In the genomic region with DNA sequence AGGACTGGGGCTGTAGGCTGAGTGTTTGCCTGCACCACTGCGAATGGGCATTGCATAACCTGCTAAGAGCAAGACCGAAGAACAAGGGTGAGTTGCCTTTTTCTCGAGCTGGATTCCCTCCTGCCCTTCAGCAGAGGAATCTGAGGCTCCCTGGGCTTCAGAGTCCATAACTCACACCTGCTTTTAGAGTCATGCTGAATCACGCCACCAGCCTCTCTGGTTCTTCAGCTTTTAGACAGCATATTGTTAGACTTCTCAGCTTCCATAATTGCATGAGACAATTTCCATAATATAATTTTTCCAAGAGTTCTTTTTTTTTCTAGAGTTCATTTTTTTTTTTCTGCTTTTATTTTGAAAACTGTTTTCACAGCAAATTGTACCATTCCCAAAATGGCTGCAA, we compare ENCODE assay signal across 16 mouse cellular contexts.
"Had no signal": no experiment of that assay in that cellular context is flagged by ENCODE, and none has a peak within 500 bp of the region (broad histone marks: within the 10 kb centered on the region; RNA-seq: fewer than 3 reads in every experiment).

No protein-coding gene starts in this region.

- DNase-seq: cerebellum, adult 9-10 months; cerebellum, adult 9-11 months; cerebellum, postnatal 10 days; cerebellum, postnatal 14 days; cerebellum, postnatal 25 days; cerebellum, postnatal 36 days; embryo, embryonic 11 days; forebrain, postnatal 0 days; gastrocnemius, adult 2 months; gastrocnemius, postnatal 10 days; gastrocnemius, postnatal 14 days; gastrocnemius, postnatal 25 days; gastrocnemius, postnatal 36 days; heart, adult 11 months; heart, adult 18-20 months; heart, adult 2 months had no signal
